Mouse (Mus musculus): ENCODE results near the gene Krtap27-1.

- TF ChIP-seq CTCF (IDR thresholded peaks at IDR 0.05; ENCODE audit: low read depth) (no peak), EP300 (optimal IDR thresholded peaks at IDR 0.05) (no peak)
Measured at GRCm38 (mm10) chr16:88627566-88627965, 43.9 kb downstream of the Krtap27-1 start, which contains the start of gene 2310079G19Rik.

Measured in stomach, postnatal 0 days (tissue).